Mouse (Mus musculus) limb, embryonic 11.5 days (tissue): ENCODE measurements around the gene Copb1. TPM values are rescaled to one million over a fixed set of nuclear protein-coding genes. Genes with fewer than 3 reads are reported as not detected.

Source experiments
- ATAC-seq: fragments of 200-750 bp; cut with Nextera tagmentation; 2 replicates; pipeline ENCODE4 v1.8.0; 2017; ENCODE audit warnings: low read depth; ENCODE audit not compliant: insufficient number of reproducible peaks, low FRiP score, low TSS enrichment
- DNase-seq: peaks from one replicate; pipeline ENCODE4 v3.0.0-alpha.2; 2015; ENCODE audit warnings: low spot score
- H3K27ac ChIP-seq: fragments of 300-500 bp; sonication (generic); replicated peaks from 2 replicates; pipeline ENCODE4 v1.5.1; 2014; ENCODE audit warnings: low read depth, mild to moderate bottlenecking, low read length
- H3K27me3 ChIP-seq: fragments of 300-500 bp; sonication (generic); 2 replicates; pipeline ENCODE4 v1.6.1; 2014; ENCODE audit warnings: mild to moderate bottlenecking, low read length, mixed read lengths; ENCODE audit not compliant: control insufficient read depth, insufficient read depth
- H3K36me3 ChIP-seq: fragments of 300-500 bp; sonication (generic); 2 replicates; pipeline ENCODE4 v1.6.1; 2014; ENCODE audit warnings: mild to moderate bottlenecking, low read length, moderate library complexity, mixed read lengths; ENCODE audit not compliant: control insufficient read depth, insufficient read depth
- H3K4me1 ChIP-seq: fragments of 300-500 bp; sonication (generic); 2 replicates; pipeline ENCODE4 v1.6.1; 2014; ENCODE audit warnings: low read length, mixed read lengths; ENCODE audit not compliant: control insufficient read depth, insufficient read depth
- H3K4me2 ChIP-seq: fragments of 300-500 bp; sonication (generic); 2 replicates; pipeline ENCODE4 v1.6.1; 2014; ENCODE audit warnings: low read depth, mild to moderate bottlenecking, moderate library complexity; ENCODE audit not compliant: severe bottlenecking
- H3K4me3 ChIP-seq: fragments of 300-500 bp; sonication (generic); 2 replicates; pipeline ENCODE4 v1.5.1; 2014; ENCODE audit warnings: low read depth, low read length
- H3K9ac ChIP-seq: fragments of 300-500 bp; sonication (generic); 2 replicates; pipeline ENCODE4 v1.6.1; 2014; ENCODE audit warnings: mild to moderate bottlenecking, low read length
- H3K9me3 ChIP-seq: fragments of 300-500 bp; sonication (generic); 2 replicates; pipeline ENCODE4 v1.6.1; 2016; ENCODE audit warnings: low read length; ENCODE audit not compliant: control insufficient read depth
- WGBS: fragments of 180-500 bp; shearing (Covaris S2); extraction: QIAGEN DNeasy Blood & Tissue Kit; methylation state at CpG from one replicate; pipeline ENCODE4 v1.1.7; 2014; 5-methylcytosine and 5-hydroxymethylcytosine counted together
- polyA plus RNA-seq: library from polyadenylated mRNA; unstranded; fragments of >200 nt; fragmentation: Nextera tagmentation; extraction: Ambion mirVana; gene quantifications from 2 replicates; pipeline ENCODE4 v1.2.1, GENCODE M21; 2014

The Copb1 gene
- polyA plus RNA-seq, 1 experiment from 2014 or later: 140 TPM

DNA sequence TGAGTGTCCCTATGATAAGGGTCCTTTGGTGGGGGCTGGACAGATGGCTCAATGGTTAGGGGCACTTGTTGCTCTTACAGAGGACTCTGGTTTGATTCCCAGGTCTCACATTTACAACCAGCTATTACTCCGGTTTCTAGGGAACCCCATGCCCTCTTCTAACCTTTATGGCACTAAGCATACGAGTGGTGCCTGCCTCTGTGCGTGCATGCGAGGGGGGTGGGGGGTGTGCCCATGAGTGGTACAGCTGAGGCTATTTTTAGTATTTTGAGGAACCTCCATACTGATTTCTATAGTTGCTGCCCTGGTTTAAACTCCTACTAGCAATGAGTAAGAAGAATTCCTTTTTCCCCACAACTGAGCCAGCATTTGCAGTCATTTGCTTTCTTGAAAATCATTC is 60.3 kb downstream of the Copb1 start:
- Histone ChIP-seq H3K27ac (no peak overlapping the region), H3K36me3 (no peaks in the 10 kb centered on the region), H3K9ac (no peak overlapping the region), H3K4me2 (no peak overlapping the region), H3K4me3 (no peak overlapping the region), H3K27me3 (no peaks in the 10 kb centered on the region), H3K4me1 (no peaks in the 10 kb centered on the region), H3K9me3 (no peaks in the 10 kb centered on the region)
- 74% methylated on average over 4 of the region's 4 CpGs for WGBS
- ATAC-seq: no peak
- DNase-seq: no peak

DNA sequence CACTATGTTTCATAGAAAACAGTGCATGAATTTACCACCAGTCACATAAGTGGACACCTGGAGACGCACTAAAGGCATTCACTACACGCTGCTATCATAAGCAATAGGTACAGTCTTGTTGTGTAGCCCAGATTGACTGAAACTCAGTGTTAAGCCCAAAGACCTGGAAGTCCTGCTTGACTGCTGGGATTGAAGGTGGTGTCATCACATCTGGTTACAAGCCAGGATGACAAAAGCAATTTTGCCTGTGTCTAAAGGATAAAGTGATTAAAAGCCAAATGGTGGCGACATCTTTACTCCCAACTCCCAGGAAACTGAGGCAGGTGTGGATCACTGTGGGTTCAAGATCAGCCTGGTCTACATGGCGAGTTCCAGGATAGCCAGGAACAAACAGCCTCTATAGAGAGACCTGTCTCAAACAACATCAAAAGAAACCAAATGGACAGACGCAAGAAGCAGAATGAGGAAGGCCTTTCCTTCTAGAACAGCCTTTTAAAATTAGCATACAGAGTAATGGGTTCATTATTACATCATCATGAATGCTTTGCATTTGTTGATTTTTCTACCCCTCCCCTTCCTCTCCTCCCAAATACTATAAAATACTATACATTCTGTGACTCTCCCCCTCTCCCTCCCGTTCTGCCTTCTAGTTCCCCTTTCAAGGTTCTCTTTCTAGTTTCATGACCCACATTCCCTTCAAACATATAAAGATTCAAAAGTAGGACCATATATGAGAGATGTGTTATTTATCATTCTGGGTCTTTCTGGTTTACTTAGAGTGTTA is 61.0 kb downstream of the Copb1 start:
- Histone ChIP-seq H3K36me3 (no peaks in the 10 kb centered on the region), H3K27ac (no peak overlapping the region), H3K27me3 (no peaks in the 10 kb centered on the region), H3K4me1 (no peaks in the 10 kb centered on the region), H3K9ac (no peak overlapping the region), H3K4me2 (no peak overlapping the region), H3K4me3 (no peak overlapping the region), H3K9me3 (no peaks in the 10 kb centered on the region)
- DNase-seq (no peak), ATAC-seq (no peak)
- WGBS: 83% methylated on average over 6 of the region's 6 CpGs

DNA sequence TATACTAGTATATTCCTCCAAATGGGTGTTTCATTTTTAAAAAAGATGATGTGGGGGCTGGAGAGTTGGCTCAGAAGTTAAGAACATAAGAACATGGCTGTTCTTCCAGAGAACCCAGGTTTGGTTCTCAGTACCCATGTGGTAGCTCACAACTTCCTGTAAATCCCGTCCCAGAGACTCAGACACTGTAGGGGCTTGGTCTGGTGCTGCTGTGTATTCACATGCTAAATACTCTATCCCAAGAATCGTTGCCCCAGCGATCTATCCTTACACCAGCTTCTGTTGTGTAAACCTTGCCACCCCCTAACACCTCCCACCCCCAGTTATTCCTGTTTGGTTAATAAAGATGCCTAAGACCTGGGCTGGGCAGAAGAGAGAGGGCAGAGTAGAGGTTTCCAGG is 61.9 kb downstream of the Copb1 start:
- Histone ChIP-seq H3K4me1 (no peaks in the 10 kb centered on the region), H3K9me3 (no peaks in the 10 kb centered on the region), H3K4me3 (no peak overlapping the region), H3K9ac (no peak overlapping the region), H3K27me3 (no peaks in the 10 kb centered on the region), H3K27ac (no peak overlapping the region), H3K36me3 (no peaks in the 10 kb centered on the region), H3K4me2 (no peak overlapping the region)
- no peak for ATAC-seq
- 36% methylated on average over 3 of the region's 3 CpGs for WGBS
- no peak for DNase-seq

DNA sequence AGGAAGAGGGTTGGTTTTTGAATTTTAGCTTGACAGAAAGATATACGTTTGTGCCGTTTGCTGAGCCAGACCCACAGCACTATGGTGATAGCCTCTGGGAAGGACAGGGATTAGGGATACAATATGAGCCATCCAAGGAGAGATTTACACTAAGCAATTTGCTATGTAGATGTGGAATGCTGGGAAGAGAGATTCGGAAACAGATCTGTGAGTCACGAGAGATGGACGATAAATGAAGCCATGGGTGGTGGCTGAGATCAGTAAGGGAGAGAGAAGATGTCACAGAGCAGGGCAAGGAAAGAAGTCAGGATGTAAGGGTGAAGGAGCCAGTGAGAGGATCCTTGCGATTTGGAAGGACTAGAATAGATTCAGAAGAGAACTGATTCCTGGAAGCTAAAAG is 71.1 kb downstream of the Copb1 start:
- H3K4me2 ChIP-seq: no peak overlapping the region
- H3K9me3 ChIP-seq: no peaks in the 10 kb centered on the region
- ATAC-seq (no peak), DNase-seq (no peak)
- H3K27me3 ChIP-seq: no peaks in the 10 kb centered on the region
- no peak overlapping the region for H3K9ac ChIP-seq
- no peak overlapping the region for H3K27ac ChIP-seq
- no peak overlapping the region for H3K4me3 ChIP-seq
- no peaks in the 10 kb centered on the region for H3K36me3 ChIP-seq
- WGBS: 73% methylated on average over 6 of the region's 6 CpGs
- no peaks in the 10 kb centered on the region for H3K4me1 ChIP-seq

DNA sequence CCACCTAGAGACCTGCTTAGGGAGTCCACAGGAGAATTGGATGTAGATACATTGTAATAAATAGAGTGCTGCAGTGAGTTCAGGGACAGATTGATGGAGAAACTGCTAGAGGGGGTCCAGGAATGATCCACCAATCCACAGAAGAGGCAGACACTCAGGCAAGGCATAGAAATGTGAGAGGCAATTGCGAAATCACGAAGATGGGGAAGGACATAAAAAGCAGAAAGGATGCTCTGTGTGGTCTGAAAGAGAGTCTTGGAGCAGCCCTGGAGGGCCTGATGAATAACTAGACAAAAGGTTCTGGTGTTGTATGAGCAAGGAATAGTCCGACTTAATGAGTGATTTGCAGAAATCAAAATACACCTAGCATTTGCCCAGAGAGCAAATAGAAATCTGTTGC is 71.8 kb downstream of the Copb1 start:
- 85% methylated on average over 3 of the region's 3 CpGs for WGBS
- H3K4me3 ChIP-seq: no peak overlapping the region
- H3K36me3 ChIP-seq: no peaks in the 10 kb centered on the region
- H3K9me3 ChIP-seq: no peaks in the 10 kb centered on the region
- no peaks in the 10 kb centered on the region for H3K4me1 ChIP-seq
- ATAC-seq (no peak), DNase-seq (no peak)
- no peak overlapping the region for H3K27ac ChIP-seq
- H3K27me3 ChIP-seq: no peaks in the 10 kb centered on the region
- H3K4me2 ChIP-seq: no peak overlapping the region
- no peak overlapping the region for H3K9ac ChIP-seq

DNA sequence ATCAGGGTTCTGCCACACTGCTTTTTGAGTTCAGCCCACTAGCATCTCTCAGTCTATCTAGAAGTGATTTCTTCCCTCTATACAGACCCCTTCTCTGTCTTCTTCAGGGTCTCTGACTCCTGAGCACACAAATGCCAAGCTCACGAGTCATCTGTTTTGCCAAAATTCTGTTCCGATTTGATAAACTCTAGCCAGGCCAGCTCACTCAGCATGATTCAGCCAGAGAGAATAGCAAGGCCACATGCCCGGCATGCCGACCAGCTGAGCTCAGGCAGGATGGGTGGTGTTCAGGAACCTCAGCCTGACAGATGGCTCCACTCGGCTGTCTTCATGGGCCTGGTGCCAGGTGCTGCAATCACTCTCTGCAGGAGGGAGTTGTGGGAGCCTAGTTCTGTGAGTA is 73.1 kb downstream of the Copb1 start:
- Histone ChIP-seq H3K9me3 (no peaks in the 10 kb centered on the region), H3K27ac (no peak overlapping the region), H3K4me2 (no peak overlapping the region), H3K4me1 (no peaks in the 10 kb centered on the region), H3K36me3 (no peaks in the 10 kb centered on the region), H3K4me3 (no peak overlapping the region), H3K9ac (no peak overlapping the region), H3K27me3 (no peaks in the 10 kb centered on the region)
- no peak for ATAC-seq
- 41% methylated on average over 5 of the region's 5 CpGs for WGBS
- DNase-seq: no peak

DNA sequence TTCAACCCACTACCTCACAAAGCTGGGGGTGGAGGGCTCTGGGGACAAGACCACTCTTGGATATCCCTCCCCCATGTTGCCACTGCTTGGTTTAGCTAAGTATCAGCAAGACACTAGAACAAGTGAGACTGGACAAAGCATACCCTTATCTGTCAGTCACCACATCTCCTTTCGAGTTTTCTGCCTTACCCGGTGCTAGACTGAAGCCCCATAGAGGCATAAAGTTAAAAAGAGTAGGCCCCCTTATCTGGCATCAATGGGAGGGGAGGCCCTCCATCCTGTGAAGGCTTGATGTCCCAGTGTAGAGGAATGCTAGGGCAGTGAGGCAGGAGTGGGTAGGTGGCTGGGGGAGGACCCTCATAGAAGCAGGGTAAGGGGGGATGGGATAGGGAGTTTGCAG is 77.9 kb downstream of the Copb1 start:
- Histone ChIP-seq H3K4me1 (0 out of 2 replicates have a peak, but pooled peaks cover under 1% of the 10 kb centered on the region), H3K36me3 (no peaks in the 10 kb centered on the region), H3K27me3 (no peaks in the 10 kb centered on the region), H3K4me3 (no peak overlapping the region), H3K27ac (no peak overlapping the region), H3K9me3 (no peaks in the 10 kb centered on the region), H3K9ac (no peak overlapping the region), H3K4me2 (no peak overlapping the region)
- DNase-seq: no peak
- 81% methylated on average over 2 of the region's 2 CpGs for WGBS
- no peak for ATAC-seq

DNA sequence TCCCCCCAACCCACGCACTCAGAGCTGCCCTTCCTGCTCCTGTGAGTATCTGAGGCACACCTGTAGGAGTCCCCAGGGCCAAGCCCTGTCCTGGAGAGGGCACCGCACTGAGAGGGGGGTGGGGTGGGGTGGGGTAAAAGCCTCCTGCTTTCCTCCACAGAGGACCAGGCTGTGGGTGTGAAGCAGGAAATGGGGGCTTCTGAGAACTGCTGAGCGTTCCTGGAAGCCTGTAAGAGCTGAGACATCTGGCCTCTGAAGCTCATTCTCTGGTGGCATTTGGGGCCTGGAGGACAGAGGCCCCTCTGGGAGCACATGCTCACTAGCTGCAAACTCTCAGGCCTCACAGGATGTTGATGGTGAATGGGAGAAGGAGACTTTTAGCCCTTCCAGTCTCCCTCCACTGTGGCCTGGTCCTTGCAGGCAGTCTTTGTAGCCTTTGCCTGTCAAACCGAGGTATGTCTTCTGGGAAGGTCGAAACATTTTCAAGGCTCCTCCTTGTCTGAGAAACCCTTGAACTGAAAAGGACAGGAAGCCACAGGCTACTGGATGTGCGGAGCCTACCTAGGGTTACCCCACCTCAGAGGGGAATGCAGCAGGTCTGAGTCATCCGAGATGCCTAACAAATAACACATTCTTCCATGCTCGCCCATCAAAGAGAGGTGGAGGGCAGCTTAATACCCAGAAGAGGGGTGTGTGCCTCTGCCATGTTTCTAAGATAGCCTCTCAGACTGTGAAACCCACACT is 83.0 kb downstream of the Copb1 start:
- H3K27ac ChIP-seq: no peak overlapping the region
- H3K27me3 ChIP-seq: no peaks in the 10 kb centered on the region
- no peak overlapping the region for H3K4me3 ChIP-seq
- no peak for DNase-seq
- WGBS: 36% methylated on average over 8 of the region's 8 CpGs
- 0 out of 2 replicates have a peak, but pooled peaks cover 2% of the 10 kb centered on the region for H3K4me1 ChIP-seq
- H3K9ac ChIP-seq: no peak overlapping the region
- H3K36me3 ChIP-seq: no peaks in the 10 kb centered on the region
- no peaks in the 10 kb centered on the region for H3K9me3 ChIP-seq
- no peak overlapping the region for H3K4me2 ChIP-seq
- ATAC-seq: no peak
